Mouse (Mus musculus): Measurements from ENCODE around the gene Rcc1.

- TF ChIP-seq POLR2A (IDR thresholded peaks at IDR 0.05; ENCODE audit: borderline replicate concordance, extremely low read depth, low read depth, low read length) (no peak), CTCF (IDR thresholded peaks at IDR 0.05; ENCODE audit: insufficient read depth, low read length) (no peak)
These were observed 42.2 kb downstream of the Rcc1 start for GRCm38 (mm10) chr4:132311209-132311608.

Data from lung, adult 2 months (tissue).